Mouse (Mus musculus) liver, adult (tissue): ENCODE results near the gene Prr13.

ENCODE experiments used
- GATA4 ChIP-seq: IDR thresholded peaks from 2 replicates; pipeline ENCODE4 v1.6.1; 2014; ENCODE audit warnings: mild to moderate bottlenecking, low read length; ENCODE audit not compliant: insufficient replicate concordance

The Prr13 gene

GRCm38 (mm10) chr15:102485853-102486252 lies 27.0 kb downstream of the Prr13 start:
- no peak for TF ChIP-seq GATA4

- TF ChIP-seq GATA4, result no peak
Measured at GRCm38 (mm10) chr15:102487664-102488063, 28.8 kb downstream of the Prr13 start.

- TF ChIP-seq GATA4, result no peak
Measured at GRCm38 (mm10) chr15:102498322-102498721, 39.5 kb downstream of the Prr13 start.

GRCm38 (mm10) chr15:102499370-102499769 lies 40.5 kb downstream of the Prr13 start:
- no peak for TF ChIP-seq GATA4

GRCm38 (mm10) chr15:102499851-102500250 lies 41.0 kb downstream of the Prr13 start:
- TF ChIP-seq GATA4, result no peak

- no peak for TF ChIP-seq GATA4
Measured at GRCm38 (mm10) chr15:102500479-102500878, 41.7 kb downstream of the Prr13 start.

- no peak for TF ChIP-seq GATA4
Measured at GRCm38 (mm10) chr15:102501084-102501814, 42.4 kb downstream of the Prr13 start.

- no peak for TF ChIP-seq GATA4
Measured at GRCm38 (mm10) chr15:102502254-102502840, 43.5 kb downstream of the Prr13 start.

- TF ChIP-seq GATA4, result no peak
Measured at GRCm38 (mm10) chr15:102503447-102503846, 44.6 kb downstream of the Prr13 start, which contains the start of gene Gm10337. Gene Gm10337, plus strand, starts transcription at chr15:102503722.

- no peak for TF ChIP-seq GATA4
Measured at GRCm38 (mm10) chr15:102503924-102504782, 45.3 kb downstream of the Prr13 start.

- TF ChIP-seq GATA4, result no peak
Measured at GRCm38 (mm10) chr15:102505073-102505769, 46.4 kb downstream of the Prr13 start.

GRCm38 (mm10) chr15:102505770-102506463 lies 47.1 kb downstream of the Prr13 start:
- TF ChIP-seq GATA4, result no peak

- TF ChIP-seq GATA4, result no peak
Measured at GRCm38 (mm10) chr15:102506464-102506830, 47.6 kb downstream of the Prr13 start.

GRCm38 (mm10) chr15:102506864-102507263 lies 48.0 kb downstream of the Prr13 start:
- TF ChIP-seq GATA4, result no peak

- no peak for TF ChIP-seq GATA4
Measured at GRCm38 (mm10) chr15:102507561-102507960, 48.7 kb downstream of the Prr13 start.
